Mouse (Mus musculus): ENCODE measurements at regions not wholly inside any gene's neighbourhood (a gene's known extent, or its start where the extent isn't known, plus 50 kb on each side); places are given as distances from the start of the nearest gene placed in this dataset.

- intact Hi-C loops (cut with DNase I): no loop called here
Measured at GRCm38 (mm10) chr9:41333526-41333925, 172.0 kb upstream of the Ubash3b start.

- intact Hi-C loops (cut with DNase I): no loop called here
Measured at GRCm38 (mm10) chr9:41328959-41329358, 167.5 kb upstream of the Ubash3b start.

GRCm38 (mm10) chr9:41328480-41328879 is 167.0 kb upstream of the Ubash3b start:
- intact Hi-C loops (cut with DNase I): no loop called here

GRCm38 (mm10) chr9:41328056-41328455 is 166.6 kb upstream of the Ubash3b start:
- intact Hi-C loops (cut with DNase I): no loop called here

GRCm38 (mm10) chr9:41327561-41327960 is 166.1 kb upstream of the Ubash3b start:
- intact Hi-C loops (cut with DNase I): no loop called here

GRCm38 (mm10) chr9:41326772-41327560 is 165.5 kb upstream of the Ubash3b start:
- intact Hi-C loops (cut with DNase I): no loop called here

- intact Hi-C loops (cut with DNase I): no loop called here
Measured at GRCm38 (mm10) chr9:41321521-41321920, 160.0 kb upstream of the Ubash3b start.

- intact Hi-C loops (cut with DNase I): no loop called here
Measured at GRCm38 (mm10) chr9:41319066-41319465, 157.6 kb upstream of the Ubash3b start.

GRCm38 (mm10) chr9:41306229-41306628 is 144.7 kb upstream of the Ubash3b start:
- intact Hi-C loops (cut with DNase I): no loop called here

GRCm38 (mm10) chr9:41303494-41303828 is 142.0 kb upstream of the Ubash3b start:
- intact Hi-C loops (cut with DNase I): no loop called here

- intact Hi-C loops (cut with DNase I): no loop called here
Measured at GRCm38 (mm10) chr9:41302809-41303493, 141.5 kb upstream of the Ubash3b start.

- intact Hi-C loops (cut with DNase I): no loop called here
Measured at GRCm38 (mm10) chr9:41286145-41286468, 124.6 kb upstream of the Ubash3b start.

- intact Hi-C loops (cut with DNase I): no loop called here
Measured at GRCm38 (mm10) chr9:41285266-41286144, 124.0 kb upstream of the Ubash3b start.

- intact Hi-C loops (cut with DNase I): no loop called here
Measured at GRCm38 (mm10) chr9:41277726-41278125, 116.2 kb upstream of the Ubash3b start.

GRCm38 (mm10) chr9:41273839-41274271 is 112.4 kb upstream of the Ubash3b start:
- intact Hi-C loops (cut with DNase I): no loop called here

GRCm38 (mm10) chr9:41273171-41273781 is 111.8 kb upstream of the Ubash3b start:
- intact Hi-C loops (cut with DNase I): no loop called here

- intact Hi-C loops (cut with DNase I): no loop called here
Measured at GRCm38 (mm10) chr9:41272596-41272995, 111.1 kb upstream of the Ubash3b start.

- intact Hi-C loops (cut with DNase I): no loop called here
Measured at GRCm38 (mm10) chr9:41268112-41268511, 106.6 kb upstream of the Ubash3b start.

- intact Hi-C loops (cut with DNase I): no loop called here
Measured at GRCm38 (mm10) chr9:41264485-41264884, 103.0 kb upstream of the Ubash3b start.

- intact Hi-C loops (cut with DNase I): no loop called here
Measured at GRCm38 (mm10) chr9:41257244-41257643, 95.7 kb upstream of the Ubash3b start.

GRCm38 (mm10) chr9:41242372-41242771 is 80.9 kb upstream of the Ubash3b start:
- intact Hi-C loops (cut with DNase I): no loop called here

GRCm38 (mm10) chr9:41239097-41239451 is 77.6 kb upstream of the Ubash3b start:
- intact Hi-C loops (cut with DNase I): no loop called here
